Mouse (Mus musculus): ENCODE data around the gene Gprin1.
A peak's percentile ranks its signal among the peaks of the same experiment; 100 is the strongest.

The Gprin1 gene

GRCm38 (mm10) chr13:54760164-54760795, 10.6 kb upstream of the Gprin1 start:
- peak; percentile 6 for DNase-seq (ENCODE audit: extremely low spot score)

GRCm38 (mm10) chr13:54759496-54759895, 9.8 kb upstream of the Gprin1 start:
- peak; percentile 14 for DNase-seq (ENCODE audit: extremely low spot score)

GRCm38 (mm10) chr13:54758756-54759470, 9.2 kb upstream of the Gprin1 start:
- peak; percentile 7 for DNase-seq (ENCODE audit: extremely low spot score)

GRCm38 (mm10) chr13:54758045-54758755, 8.5 kb upstream of the Gprin1 start:
- peak; percentile 94 for DNase-seq (ENCODE audit: extremely low spot score)

GRCm38 (mm10) chr13:54757093-54757830, 7.6 kb upstream of the Gprin1 start:
- DNase-seq (ENCODE audit: extremely low spot score): no peak

GRCm38 (mm10) chr13:54756156-54756712, 6.6 kb upstream of the Gprin1 start:
- no peak for DNase-seq (ENCODE audit: extremely low spot score)

- no peak for DNase-seq (ENCODE audit: extremely low spot score)
Observed at GRCm38 (mm10) chr13:54755201-54755830, 5.6 kb upstream of the Gprin1 start.

- no peak for DNase-seq (ENCODE audit: extremely low spot score)
Observed at GRCm38 (mm10) chr13:54754169-54755080, 4.8 kb upstream of the Gprin1 start.

GRCm38 (mm10) chr13:54753733-54754132, 4.1 kb upstream of the Gprin1 start:
- no peak for DNase-seq (ENCODE audit: extremely low spot score)

- DNase-seq (ENCODE audit: extremely low spot score): no peak
Observed at GRCm38 (mm10) chr13:54752656-54753055, 3.0 kb upstream of the Gprin1 start.

GRCm38 (mm10) chr13:54750699-54751098, 1.0 kb upstream of the Gprin1 start:
- peak; percentile 48 for DNase-seq (ENCODE audit: extremely low spot score)

- DNase-seq (ENCODE audit: extremely low spot score): peak; percentile 63
Observed at GRCm38 (mm10) chr13:54749061-54749863, 412 bp downstream of the Gprin1 start.

GRCm38 (mm10) chr13:54748721-54749060, 983 bp downstream of the Gprin1 start:
- DNase-seq (ENCODE audit: extremely low spot score): no peak

- DNase-seq (ENCODE audit: extremely low spot score): no peak
Observed at GRCm38 (mm10) chr13:54748190-54748589, 1.5 kb downstream of the Gprin1 start.

GRCm38 (mm10) chr13:54746896-54747295, 2.8 kb downstream of the Gprin1 start:
- no peak for DNase-seq (ENCODE audit: extremely low spot score)

GRCm38 (mm10) chr13:54746110-54746509, 3.6 kb downstream of the Gprin1 start:
- DNase-seq (ENCODE audit: extremely low spot score): no peak

- no peak for DNase-seq (ENCODE audit: extremely low spot score)
Observed at GRCm38 (mm10) chr13:54738213-54738601, 11.5 kb downstream of the Gprin1 start.

- DNase-seq (ENCODE audit: extremely low spot score): peak; percentile 44
Observed at GRCm38 (mm10) chr13:54737488-54738212, 12.0 kb downstream of the Gprin1 start.

GRCm38 (mm10) chr13:54736931-54737330, 12.7 kb downstream of the Gprin1 start:
- no peak for DNase-seq (ENCODE audit: extremely low spot score)
